Mouse (Mus musculus): ENCODE data around the gene Pitpnm1. TPM values are rescaled to one million over a fixed set of nuclear protein-coding genes. Genes with fewer than 3 reads are reported as not detected.
A peak's percentile ranks its signal among the peaks of the same experiment; 100 is the strongest.

The Pitpnm1 gene
- polyA plus RNA-seq, 1 experiment from 2014 or later = 109 TPM

GRCm38 (mm10) chr19:4102626-4103025, 2.8 kb downstream of the Pitpnm1 start:
- ATAC-seq = no peak

GRCm38 (mm10) chr19:4103294-4103693, 3.5 kb downstream of the Pitpnm1 start:
- no peak for TF ChIP-seq CTCF (IDR thresholded peaks at IDR 0.05)
- in situ Hi-C loops (cut with MboI; ENCODE audit: low pct_unique_long_range_greater_than_20kb) = no loop called here
- no peaks in the 10 kb centered on the region for H3K27me3 ChIP-seq
- DNase-seq (ENCODE audit: low read depth, low spot score) (no peak), ATAC-seq (no peak)
- CTCF ChIA-PET = interaction anchor here (1.3 kb wide), 1 partner anchor 22 kb away, joined by 4 read pairs; no protein-coding TSS in a partner anchor
- POLR2A ChIA-PET = no interaction called here

More at GRCm38 (mm10) chr19:4102626-4103025, 2.8 kb downstream of the Pitpnm1 start:
- H3K27me3 ChIP-seq = no peaks in the 10 kb centered on the region
- CTCF ChIA-PET = interaction anchor here (1.3 kb wide), 1 partner anchor 55 kb away, joined by 3 read pairs; no protein-coding TSS in a partner anchor
- TF ChIP-seq CTCF (IDR thresholded peaks at IDR 0.05) = no peak
- no peak for DNase-seq (ENCODE audit: low read depth, low spot score)
- POLR2A ChIA-PET = no interaction called here
- in situ Hi-C loops (cut with MboI; ENCODE audit: low pct_unique_long_range_greater_than_20kb) = no loop called here

- ChIA-PET CTCF (interaction anchor here (1.3 kb wide), 1 partner anchor 21 kb away, joined by 4 read pairs; no protein-coding TSS in a partner anchor), POLR2A (no interaction called here)
- no peak for TF ChIP-seq CTCF (IDR thresholded peaks at IDR 0.05)
- no peaks in the 10 kb centered on the region for H3K27me3 ChIP-seq
- in situ Hi-C loops (cut with MboI; ENCODE audit: low pct_unique_long_range_greater_than_20kb) = no loop called here
- ATAC-seq (no peak), DNase-seq (ENCODE audit: low read depth, low spot score) (no peak)
Measured at GRCm38 (mm10) chr19:4103792-4104191, 4.0 kb downstream of the Pitpnm1 start.

- POLR2A ChIA-PET = no interaction called here
- in situ Hi-C loops (cut with MboI; ENCODE audit: low pct_unique_long_range_greater_than_20kb) = no loop called here
- CTCF ChIA-PET = interaction anchor here (1.3 kb wide), 1 partner anchor 20 kb away, joined by 4 read pairs; no protein-coding TSS in a partner anchor
- no peaks in the 10 kb centered on the region for H3K27me3 ChIP-seq
- ATAC-seq (no peak), DNase-seq (ENCODE audit: low read depth, low spot score) (no peak)
- no peak for TF ChIP-seq CTCF (IDR thresholded peaks at IDR 0.05)
Measured at GRCm38 (mm10) chr19:4104675-4105194, 4.9 kb downstream of the Pitpnm1 start.

- no peak for TF ChIP-seq CTCF (IDR thresholded peaks at IDR 0.05)
- in situ Hi-C loops (cut with MboI; ENCODE audit: low pct_unique_long_range_greater_than_20kb) = no loop called here
- H3K27me3 ChIP-seq = no peaks in the 10 kb centered on the region
- ATAC-seq = no peak
- no peak for DNase-seq (ENCODE audit: low read depth, low spot score)
- POLR2A ChIA-PET = no interaction called here
- CTCF ChIA-PET = no interaction called here
Measured at GRCm38 (mm10) chr19:4106654-4107053, 6.9 kb downstream of the Pitpnm1 start.

GRCm38 (mm10) chr19:4108535-4108934, 8.7 kb downstream of the Pitpnm1 start:
- TF ChIP-seq CTCF (IDR thresholded peaks at IDR 0.05) = no peak
- DNase-seq (ENCODE audit: low read depth, low spot score) (no peak), ATAC-seq (no peak)
- in situ Hi-C loops (cut with MboI; ENCODE audit: low pct_unique_long_range_greater_than_20kb) = no loop called here
- no peaks in the 10 kb centered on the region for H3K27me3 ChIP-seq
- CTCF ChIA-PET = no interaction called here
- POLR2A ChIA-PET = no interaction called here

GRCm38 (mm10) chr19:4112063-4112960, 12.5 kb downstream of the Pitpnm1 start:
- POLR2A ChIA-PET = no interaction called here
- in situ Hi-C loops (cut with MboI; ENCODE audit: low pct_unique_long_range_greater_than_20kb) = no loop called here
- CTCF ChIA-PET = interaction anchor here (2.5 kb wide), 1 partner anchor 13 kb away, joined by 7 read pairs; no protein-coding TSS in a partner anchor
- H3K27me3 ChIP-seq = no peaks in the 10 kb centered on the region
- TF ChIP-seq CTCF (IDR thresholded peaks at IDR 0.05) = no peak
- DNase-seq (ENCODE audit: low read depth, low spot score) (no peak), ATAC-seq (no peak)

- in situ Hi-C loops (cut with MboI; ENCODE audit: low pct_unique_long_range_greater_than_20kb) = no loop called here
- TF ChIP-seq CTCF (IDR thresholded peaks at IDR 0.05) = no peak
- POLR2A ChIA-PET = interaction anchor here (0.9 kb wide), 1 partner anchor 14 kb away, joined by 4 read pairs; no protein-coding TSS in a partner anchor
- ATAC-seq = peak; percentile 78
- CTCF ChIA-PET = interaction anchor here (1.1 to 2.5 kb wide), 3 partner anchors 12 to 115 kb away, joined by 3 to 7 read pairs (median 3); no protein-coding TSS in a partner anchor
- DNase-seq (ENCODE audit: low read depth, low spot score) = peak; percentile 93
- no peaks in the 10 kb centered on the region for H3K27me3 ChIP-seq
Measured at GRCm38 (mm10) chr19:4113186-4113805, 13.5 kb downstream of the Pitpnm1 start.

- POLR2A ChIA-PET = interaction anchor here (0.9 kb wide), 1 partner anchor 15 kb away, joined by 4 read pairs; no protein-coding TSS in a partner anchor
- DNase-seq (ENCODE audit: low read depth, low spot score) (no peak), ATAC-seq (peak; percentile 20)
- no peaks in the 10 kb centered on the region for H3K27me3 ChIP-seq
- in situ Hi-C loops (cut with MboI; ENCODE audit: low pct_unique_long_range_greater_than_20kb) = no loop called here
- no peak for TF ChIP-seq CTCF (IDR thresholded peaks at IDR 0.05)
- CTCF ChIA-PET = interaction anchor here (1.1 to 2.5 kb wide), 4 partner anchors 11 to 115 kb away, joined by 3 to 7 read pairs (median 3); no protein-coding TSS in a partner anchor
Measured at GRCm38 (mm10) chr19:4113806-4114230, 14.0 kb downstream of the Pitpnm1 start.

GRCm38 (mm10) chr19:4114551-4114950, 14.8 kb downstream of the Pitpnm1 start:
- in situ Hi-C loops (cut with MboI; ENCODE audit: low pct_unique_long_range_greater_than_20kb) = no loop called here
- ChIA-PET POLR2A (no interaction called here), CTCF (interaction anchor here (1.3 to 2.5 kb wide), 2 partner anchors 11 to 16 kb away, joined by 3 to 7 read pairs; no protein-coding TSS in a partner anchor)
- ATAC-seq (no peak), DNase-seq (ENCODE audit: low read depth, low spot score) (no peak)
- TF ChIP-seq CTCF (IDR thresholded peaks at IDR 0.05) = no peak
- H3K27me3 ChIP-seq = no peaks in the 10 kb centered on the region

Data from Patski (cell line).